Comparison of ENCODE assay signal across 28 mouse cellular contexts in genomic region chr12:98161901-98162300, GRCm38 (mm10).
"Had no signal": no experiment of that assay in that cellular context is flagged by ENCODE, and none has a peak within 500 bp of the region (broad histone marks: within the 10 kb centered on the region; RNA-seq: fewer than 3 reads in every experiment).

No protein-coding gene starts in this region.

- H3K4me3 ChIP-seq: embryonic facial prominence, embryonic 10.5 days; embryonic facial prominence, embryonic 12.5 days; embryonic facial prominence, embryonic 13.5 days; embryonic facial prominence, embryonic 15.5 days; erythroblast, embryonic 14.5 days; forebrain, embryonic 10.5 days; forebrain, embryonic 12.5 days; forebrain, embryonic 13.5 days; forebrain, embryonic 15.5 days; gastrocnemius, adult 2 months had no signal

- H3K4me2 ChIP-seq: embryonic facial prominence, embryonic 12.5 days; embryonic facial prominence, embryonic 13.5 days; embryonic facial prominence, embryonic 15.5 days; forebrain, embryonic 12.5 days; forebrain, embryonic 13.5 days; forebrain, embryonic 15.5 days had no signal

- H3K4me1 ChIP-seq: embryonic facial prominence, embryonic 10.5 days; embryonic facial prominence, embryonic 12.5 days; forebrain, embryonic 12.5 days; forebrain, embryonic 13.5 days had no signal

- H3K36me3 ChIP-seq: embryonic facial prominence, embryonic 10.5 days; embryonic facial prominence, embryonic 12.5 days; embryonic facial prominence, embryonic 13.5 days; embryonic facial prominence, embryonic 15.5 days; forebrain, embryonic 10.5 days; forebrain, embryonic 12.5 days; forebrain, embryonic 15.5 days had no signal

- H3K27ac ChIP-seq: embryonic facial prominence, embryonic 10.5 days; embryonic facial prominence, embryonic 12.5 days; embryonic facial prominence, embryonic 13.5 days; embryonic facial prominence, embryonic 15.5 days; forebrain, embryonic 10.5 days; forebrain, embryonic 12.5 days; forebrain, embryonic 13.5 days; forebrain, embryonic 15.5 days; gastrocnemius, adult 2 months had no signal

- H3K9ac ChIP-seq: embryonic facial prominence, embryonic 12.5 days; embryonic facial prominence, embryonic 13.5 days; embryonic facial prominence, embryonic 15.5 days; forebrain, embryonic 12.5 days; forebrain, embryonic 13.5 days; forebrain, embryonic 15.5 days; forebrain, postnatal 0 days had no signal

- H3K27me3 ChIP-seq: embryonic facial prominence, embryonic 12.5 days; embryonic facial prominence, embryonic 13.5 days; embryonic facial prominence, embryonic 15.5 days; forebrain, embryonic 12.5 days; forebrain, embryonic 13.5 days; forebrain, embryonic 15.5 days had no signal

- ATAC-seq: forebrain, embryonic 13.5 days; forebrain, embryonic 14.5 days; forebrain, embryonic 15.5 days; forebrain, embryonic 16.5 days; forebrain, postnatal 0 days had no signal

- DNase-seq: cerebellum, adult 18-20 months; cerebellum, adult 2 months; cerebellum, adult 8-10 months; cerebellum, adult 9-10 months; cerebellum, adult 9-11 months; cerebellum, postnatal 10 days; cerebellum, postnatal 14 days; cerebellum, postnatal 25 days; cerebellum, postnatal 36 days; embryo, embryonic 11 days; forebrain, postnatal 0 days; gastrocnemius, adult 2 months; gastrocnemius, postnatal 10 days; gastrocnemius, postnatal 14 days; gastrocnemius, postnatal 25 days; gastrocnemius, postnatal 36 days; heart, adult 18-20 months had no signal

- H3K9me3 ChIP-seq: embryonic facial prominence, embryonic 10.5 days; embryonic facial prominence, embryonic 12.5 days; embryonic facial prominence, embryonic 13.5 days; embryonic facial prominence, embryonic 15.5 days; forebrain, embryonic 10.5 days; forebrain, embryonic 12.5 days; forebrain, embryonic 13.5 days; forebrain, embryonic 15.5 days had no signal
